Mouse (Mus musculus): ENCODE data around the gene Wasl. TPM values are rescaled to one million over a fixed set of nuclear protein-coding genes. Genes with fewer than 3 reads are reported as not detected.

The Wasl gene
- polyA plus RNA-seq, 1 experiment from 2014 or later = 52.1 TPM

DNA sequence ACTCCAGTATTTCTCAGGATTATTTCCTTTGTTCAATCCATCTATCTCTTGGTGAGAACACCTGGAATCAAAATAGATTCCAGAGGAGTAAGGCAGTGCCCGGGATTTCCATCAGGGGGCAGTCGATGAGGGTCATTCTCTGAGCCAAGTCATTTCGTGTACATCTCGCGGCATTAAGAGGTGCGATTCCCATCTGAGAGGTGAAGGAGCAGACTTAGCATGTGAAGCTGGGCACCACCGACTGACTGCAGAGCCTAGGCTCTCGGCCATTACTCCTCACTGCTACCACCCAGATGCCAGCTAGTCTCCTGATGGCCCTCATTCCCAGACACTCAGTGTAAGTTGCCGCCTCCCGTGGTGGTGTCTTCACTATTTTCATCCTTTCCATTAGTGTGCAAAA is 58.3 kb downstream of the Wasl start:
- H3K36me3 ChIP-seq (ENCODE audit: control insufficient read depth, insufficient read depth, low read length) = no peaks in the 10 kb centered on the region
- no peaks in the 10 kb centered on the region for H3K9me3 ChIP-seq (ENCODE audit: control insufficient read depth, low read length)
- H3K4me3 ChIP-seq (ENCODE audit: low read depth, low read length) = no peak overlapping the region
- ATAC-seq (ENCODE audit: insufficient number of reproducible peaks, low FRiP score, low TSS enrichment, low read depth) = no peak
- H3K27me3 ChIP-seq (ENCODE audit: control insufficient read depth, insufficient read depth, low read length) = no peaks in the 10 kb centered on the region
- no peak for DNase-seq (ENCODE audit: low spot score)
- H3K4me1 ChIP-seq (ENCODE audit: control insufficient read depth, insufficient read depth, low read length) = no peaks in the 10 kb centered on the region
- H3K27ac ChIP-seq (replicated peaks; ENCODE audit: low read depth, low read length) = no peak overlapping the region
- WGBS = 75% methylated on average over 10 of the region's 10 CpGs
- no peak overlapping the region for H3K9ac ChIP-seq (ENCODE audit: low read length)
- no peak overlapping the region for H3K4me2 ChIP-seq (ENCODE audit: low read depth, severe bottlenecking)

DNA sequence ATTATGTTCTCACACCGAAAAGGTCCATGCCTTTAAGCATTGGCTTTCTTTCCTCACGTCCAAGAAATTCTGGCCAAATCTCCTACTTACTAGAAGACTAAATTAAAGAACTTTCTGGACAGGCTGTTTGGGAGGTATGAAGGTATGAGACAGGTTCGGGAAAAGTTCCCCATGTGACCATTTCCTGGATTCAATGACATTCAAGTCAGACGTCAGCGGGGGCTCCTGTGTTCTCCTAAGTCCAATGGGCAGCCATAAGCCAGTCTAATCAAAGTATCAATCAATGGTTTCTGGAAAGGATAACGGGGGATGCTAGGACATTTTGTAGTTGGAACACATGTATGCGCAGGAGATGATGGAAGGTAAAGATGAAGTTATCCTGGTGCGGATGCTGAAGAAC is 59.2 kb downstream of the Wasl start:
- no peaks in the 10 kb centered on the region for H3K9me3 ChIP-seq (ENCODE audit: control insufficient read depth, low read length)
- H3K27ac ChIP-seq (replicated peaks; ENCODE audit: low read depth, low read length) = no peak overlapping the region
- ATAC-seq (ENCODE audit: insufficient number of reproducible peaks, low FRiP score, low TSS enrichment, low read depth) (no peak), DNase-seq (ENCODE audit: low spot score) (no peak)
- no peak overlapping the region for H3K4me3 ChIP-seq (ENCODE audit: low read depth, low read length)
- H3K4me1 ChIP-seq (ENCODE audit: control insufficient read depth, insufficient read depth, low read length) = no peaks in the 10 kb centered on the region
- WGBS = 92% methylated on average over 8 of the region's 8 CpGs
- H3K4me2 ChIP-seq (ENCODE audit: low read depth, severe bottlenecking) = no peak overlapping the region
- no peaks in the 10 kb centered on the region for H3K27me3 ChIP-seq (ENCODE audit: control insufficient read depth, insufficient read depth, low read length)
- no peaks in the 10 kb centered on the region for H3K36me3 ChIP-seq (ENCODE audit: control insufficient read depth, insufficient read depth, low read length)
- no peak overlapping the region for H3K9ac ChIP-seq (ENCODE audit: low read length)

DNA sequence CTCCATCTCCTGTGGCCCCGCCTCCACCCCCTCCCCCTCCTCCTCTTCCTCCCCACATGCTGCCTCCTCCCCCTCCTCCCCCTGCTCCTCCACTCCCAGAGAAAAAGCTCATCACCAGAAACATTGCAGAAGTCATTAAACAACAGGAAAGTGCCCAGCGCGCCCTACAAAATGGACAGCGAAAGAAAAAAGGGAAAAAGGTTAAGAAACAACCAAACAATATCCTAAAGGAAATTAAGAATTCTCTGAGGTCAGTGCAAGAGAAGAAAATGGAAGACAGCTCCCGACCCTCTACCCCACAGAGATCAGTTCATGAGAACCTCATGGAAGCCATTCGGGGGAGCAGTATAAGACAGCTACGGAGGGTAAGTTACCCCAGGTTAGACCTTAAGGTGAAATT is 60.5 kb downstream of the Wasl start:
- DNase-seq (ENCODE audit: low spot score) (no peak), ATAC-seq (ENCODE audit: insufficient number of reproducible peaks, low FRiP score, low TSS enrichment, low read depth) (no peak)
- H3K9ac ChIP-seq (ENCODE audit: low read length) = no peak overlapping the region
- no peaks in the 10 kb centered on the region for H3K4me1 ChIP-seq (ENCODE audit: control insufficient read depth, insufficient read depth, low read length)
- H3K4me3 ChIP-seq (ENCODE audit: low read depth, low read length) = no peak overlapping the region
- no peaks in the 10 kb centered on the region for H3K36me3 ChIP-seq (ENCODE audit: control insufficient read depth, insufficient read depth, low read length)
- no peak overlapping the region for H3K4me2 ChIP-seq (ENCODE audit: low read depth, severe bottlenecking)
- no peaks in the 10 kb centered on the region for H3K9me3 ChIP-seq (ENCODE audit: control insufficient read depth, low read length)
- H3K27me3 ChIP-seq (ENCODE audit: control insufficient read depth, insufficient read depth, low read length) = no peaks in the 10 kb centered on the region
- WGBS = 92% methylated on average over 7 of the region's 7 CpGs
- no peak overlapping the region for H3K27ac ChIP-seq (replicated peaks; ENCODE audit: low read depth, low read length)

DNA sequence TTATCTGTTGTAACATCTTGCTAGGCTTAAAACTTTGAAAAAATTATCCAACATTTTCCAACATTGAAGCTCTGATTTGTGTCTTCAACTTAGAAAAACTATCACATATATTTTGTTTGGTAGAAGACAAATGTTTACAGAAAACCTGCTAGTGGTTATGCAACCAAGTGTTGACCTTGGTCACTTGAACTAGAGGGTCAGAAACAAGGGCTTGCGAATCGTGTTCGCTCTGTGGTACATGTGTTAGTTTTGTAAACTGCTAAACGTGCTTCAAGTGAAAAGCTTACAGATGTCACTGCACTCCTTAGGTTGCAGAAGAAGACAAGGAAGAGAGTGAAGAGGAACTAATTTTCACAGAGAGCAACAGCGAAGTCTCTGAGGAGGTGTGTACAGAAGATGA is 61.8 kb downstream of the Wasl start:
- H3K4me1 ChIP-seq (ENCODE audit: control insufficient read depth, insufficient read depth, low read length) = no peaks in the 10 kb centered on the region
- no peaks in the 10 kb centered on the region for H3K9me3 ChIP-seq (ENCODE audit: control insufficient read depth, low read length)
- no peak overlapping the region for H3K4me2 ChIP-seq (ENCODE audit: low read depth, severe bottlenecking)
- ATAC-seq (ENCODE audit: insufficient number of reproducible peaks, low FRiP score, low TSS enrichment, low read depth) (no peak), DNase-seq (ENCODE audit: low spot score) (no peak)
- no peaks in the 10 kb centered on the region for H3K36me3 ChIP-seq (ENCODE audit: control insufficient read depth, insufficient read depth, low read length)
- no peaks in the 10 kb centered on the region for H3K27me3 ChIP-seq (ENCODE audit: control insufficient read depth, insufficient read depth, low read length)
- H3K4me3 ChIP-seq (ENCODE audit: low read depth, low read length) = no peak overlapping the region
- H3K9ac ChIP-seq (ENCODE audit: low read length) = no peak overlapping the region
- WGBS = 88% methylated on average over 5 of the region's 5 CpGs
- H3K27ac ChIP-seq (replicated peaks; ENCODE audit: low read depth, low read length) = no peak overlapping the region

DNA sequence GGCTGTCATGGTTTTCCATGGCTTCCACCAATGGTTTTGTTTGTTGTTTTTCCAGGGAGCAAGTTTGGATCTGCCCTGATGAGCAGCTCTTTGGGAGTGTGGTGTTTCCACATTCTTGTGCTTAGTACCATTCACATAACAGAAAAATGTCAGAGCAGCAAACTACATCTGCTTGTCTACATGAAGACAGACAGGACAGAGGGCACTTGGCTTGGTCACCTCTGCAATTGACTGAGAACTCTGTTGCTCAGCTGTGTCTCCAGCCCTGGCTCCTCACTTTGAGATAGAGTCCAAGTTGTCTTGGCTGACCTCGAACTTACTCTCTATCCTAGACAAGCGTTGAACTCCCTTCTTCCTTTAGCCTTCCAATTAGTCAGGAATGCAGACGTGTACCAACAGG is 62.5 kb downstream of the Wasl start:
- Histone ChIP-seq H3K27me3 (ENCODE audit: control insufficient read depth, insufficient read depth, low read length) (no peaks in the 10 kb centered on the region), H3K4me3 (ENCODE audit: low read depth, low read length) (no peak overlapping the region), H3K4me2 (ENCODE audit: low read depth, severe bottlenecking) (no peak overlapping the region), H3K36me3 (ENCODE audit: control insufficient read depth, insufficient read depth, low read length) (no peaks in the 10 kb centered on the region), H3K9me3 (ENCODE audit: control insufficient read depth, low read length) (no peaks in the 10 kb centered on the region), H3K9ac (ENCODE audit: low read length) (no peak overlapping the region), H3K27ac (replicated peaks; ENCODE audit: low read depth, low read length) (no peak overlapping the region), H3K4me1 (ENCODE audit: control insufficient read depth, insufficient read depth, low read length) (no peaks in the 10 kb centered on the region)
- 79% methylated on average over 3 of the region's 3 CpGs for WGBS
- no peak for DNase-seq (ENCODE audit: low spot score)
- no peak for ATAC-seq (ENCODE audit: insufficient number of reproducible peaks, low FRiP score, low TSS enrichment, low read depth)

DNA sequence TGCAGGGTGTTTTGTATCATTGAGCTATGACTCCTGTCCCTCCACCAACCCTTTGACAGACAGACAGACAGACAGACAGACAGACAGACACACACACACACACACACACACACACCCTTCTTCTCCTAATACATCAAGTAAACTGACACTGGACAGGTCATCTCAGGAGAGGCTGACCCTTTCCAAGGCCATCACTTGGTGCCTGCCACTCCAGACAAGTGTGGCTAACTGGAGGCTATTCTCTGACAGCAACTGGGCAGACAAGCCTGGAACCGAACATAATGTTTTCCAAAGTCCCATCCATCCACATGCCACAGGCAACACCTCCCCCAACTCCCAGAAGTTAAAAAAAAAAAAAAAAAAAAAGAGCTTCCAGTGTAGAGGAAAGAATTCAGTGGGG is 63.1 kb downstream of the Wasl start:
- no peaks in the 10 kb centered on the region for H3K9me3 ChIP-seq (ENCODE audit: control insufficient read depth, low read length)
- no peak overlapping the region for H3K9ac ChIP-seq (ENCODE audit: low read length)
- no peaks in the 10 kb centered on the region for H3K27me3 ChIP-seq (ENCODE audit: control insufficient read depth, insufficient read depth, low read length)
- 50% methylated on average over 1 of the region's 1 CpGs for WGBS
- DNase-seq (ENCODE audit: low spot score) = no peak
- no peak overlapping the region for H3K4me3 ChIP-seq (ENCODE audit: low read depth, low read length)
- H3K36me3 ChIP-seq (ENCODE audit: control insufficient read depth, insufficient read depth, low read length) = no peaks in the 10 kb centered on the region
- H3K27ac ChIP-seq (replicated peaks; ENCODE audit: low read depth, low read length) = no peak overlapping the region
- no peaks in the 10 kb centered on the region for H3K4me1 ChIP-seq (ENCODE audit: control insufficient read depth, insufficient read depth, low read length)
- no peak for ATAC-seq (ENCODE audit: insufficient number of reproducible peaks, low FRiP score, low TSS enrichment, low read depth)
- H3K4me2 ChIP-seq (ENCODE audit: low read depth, severe bottlenecking) = no peak overlapping the region

DNA sequence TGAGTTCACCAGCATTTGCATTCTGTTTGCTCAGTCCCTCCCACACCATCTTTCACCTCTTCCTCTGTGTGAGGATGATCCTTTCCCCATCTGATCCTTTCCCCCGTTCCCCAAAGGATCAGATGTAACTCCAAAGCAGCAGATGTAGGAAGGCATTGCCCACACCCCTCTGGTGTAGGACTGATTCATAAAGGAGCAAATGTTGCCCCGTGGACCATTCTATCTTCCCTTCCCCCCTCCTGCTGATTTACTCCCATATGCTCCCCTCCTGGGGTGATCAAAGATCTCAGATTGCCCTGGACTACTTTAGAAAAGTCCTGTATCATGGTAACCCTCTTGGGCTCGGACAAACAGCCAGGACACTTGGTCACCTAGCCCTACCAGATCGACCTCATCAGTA is 64.1 kb downstream of the Wasl start:
- ATAC-seq (ENCODE audit: insufficient number of reproducible peaks, low FRiP score, low TSS enrichment, low read depth) (no peak), DNase-seq (ENCODE audit: low spot score) (no peak)
- Histone ChIP-seq H3K9me3 (ENCODE audit: control insufficient read depth, low read length) (no peaks in the 10 kb centered on the region), H3K4me3 (ENCODE audit: low read depth, low read length) (no peak overlapping the region), H3K27ac (replicated peaks; ENCODE audit: low read depth, low read length) (no peak overlapping the region), H3K9ac (ENCODE audit: low read length) (no peak overlapping the region), H3K4me1 (ENCODE audit: control insufficient read depth, insufficient read depth, low read length) (no peaks in the 10 kb centered on the region), H3K27me3 (ENCODE audit: control insufficient read depth, insufficient read depth, low read length) (no peaks in the 10 kb centered on the region), H3K4me2 (ENCODE audit: low read depth, severe bottlenecking) (no peak overlapping the region), H3K36me3 (ENCODE audit: control insufficient read depth, insufficient read depth, low read length) (no peaks in the 10 kb centered on the region)
- WGBS = 62% methylated on average over 4 of the region's 4 CpGs

DNA sequence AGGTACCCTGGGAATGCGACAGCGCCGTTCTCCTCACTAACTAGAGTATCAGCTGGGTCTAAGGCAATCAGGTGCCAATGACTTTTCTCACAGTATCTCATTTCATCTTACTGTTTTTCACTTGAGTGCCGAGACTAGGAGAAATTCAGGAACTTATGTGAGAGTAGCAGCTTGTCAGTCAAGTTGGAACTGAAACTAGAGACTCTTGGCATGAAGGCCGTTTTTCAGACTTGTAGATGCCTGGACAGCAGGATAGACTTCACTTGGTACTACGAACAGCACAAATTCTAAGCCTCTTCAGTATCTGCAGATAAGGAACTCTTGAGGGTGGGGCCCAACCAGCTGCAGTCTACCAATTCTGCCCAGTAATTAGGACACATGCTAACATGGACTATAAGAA is 64.7 kb downstream of the Wasl start:
- Histone ChIP-seq H3K27me3 (ENCODE audit: control insufficient read depth, insufficient read depth, low read length) (no peaks in the 10 kb centered on the region), H3K4me3 (ENCODE audit: low read depth, low read length) (no peak overlapping the region), H3K36me3 (ENCODE audit: control insufficient read depth, insufficient read depth, low read length) (no peaks in the 10 kb centered on the region), H3K9ac (ENCODE audit: low read length) (no peak overlapping the region), H3K9me3 (ENCODE audit: control insufficient read depth, low read length) (no peaks in the 10 kb centered on the region), H3K27ac (replicated peaks; ENCODE audit: low read depth, low read length) (no peak overlapping the region), H3K4me2 (ENCODE audit: low read depth, severe bottlenecking) (no peak overlapping the region), H3K4me1 (ENCODE audit: control insufficient read depth, insufficient read depth, low read length) (no peaks in the 10 kb centered on the region)
- WGBS = 87% methylated on average over 6 of the region's 6 CpGs
- ATAC-seq (ENCODE audit: insufficient number of reproducible peaks, low FRiP score, low TSS enrichment, low read depth) (no peak), DNase-seq (ENCODE audit: low spot score) (no peak)

DNA sequence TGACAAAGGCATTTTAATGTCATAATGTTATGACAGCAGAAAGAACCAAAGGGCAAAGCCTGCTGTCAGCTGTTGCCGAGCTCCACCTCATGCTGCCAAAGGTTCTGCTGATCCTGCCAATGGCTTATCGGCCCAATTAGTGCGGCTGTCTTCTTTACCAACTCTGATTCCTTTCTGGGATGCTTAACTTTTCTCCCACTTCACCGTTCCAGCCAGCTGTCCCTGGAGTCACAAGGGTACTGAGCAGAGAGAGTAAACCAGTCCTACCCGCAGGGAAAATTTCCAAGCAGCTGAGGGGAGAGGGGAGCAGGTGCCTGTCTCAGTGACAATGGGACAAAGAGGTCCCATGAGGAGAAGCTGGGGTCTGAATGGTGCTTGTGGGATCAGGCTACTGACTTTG is 65.2 kb downstream of the Wasl start:
- 96% methylated on average over 5 of the region's 5 CpGs for WGBS
- DNase-seq (ENCODE audit: low spot score) (no peak), ATAC-seq (ENCODE audit: insufficient number of reproducible peaks, low FRiP score, low TSS enrichment, low read depth) (no peak)
- no peaks in the 10 kb centered on the region for H3K36me3 ChIP-seq (ENCODE audit: control insufficient read depth, insufficient read depth, low read length)
- no peak overlapping the region for H3K4me3 ChIP-seq (ENCODE audit: low read depth, low read length)
- no peak overlapping the region for H3K4me2 ChIP-seq (ENCODE audit: low read depth, severe bottlenecking)
- no peak overlapping the region for H3K27ac ChIP-seq (replicated peaks; ENCODE audit: low read depth, low read length)
- H3K9me3 ChIP-seq (ENCODE audit: control insufficient read depth, low read length) = no peaks in the 10 kb centered on the region
- H3K9ac ChIP-seq (ENCODE audit: low read length) = no peak overlapping the region
- H3K27me3 ChIP-seq (ENCODE audit: control insufficient read depth, insufficient read depth, low read length) = no peaks in the 10 kb centered on the region
- no peaks in the 10 kb centered on the region for H3K4me1 ChIP-seq (ENCODE audit: control insufficient read depth, insufficient read depth, low read length)
